Comparison of ENCODE assay signal across 15 mouse cellular contexts in the genomic region with DNA sequence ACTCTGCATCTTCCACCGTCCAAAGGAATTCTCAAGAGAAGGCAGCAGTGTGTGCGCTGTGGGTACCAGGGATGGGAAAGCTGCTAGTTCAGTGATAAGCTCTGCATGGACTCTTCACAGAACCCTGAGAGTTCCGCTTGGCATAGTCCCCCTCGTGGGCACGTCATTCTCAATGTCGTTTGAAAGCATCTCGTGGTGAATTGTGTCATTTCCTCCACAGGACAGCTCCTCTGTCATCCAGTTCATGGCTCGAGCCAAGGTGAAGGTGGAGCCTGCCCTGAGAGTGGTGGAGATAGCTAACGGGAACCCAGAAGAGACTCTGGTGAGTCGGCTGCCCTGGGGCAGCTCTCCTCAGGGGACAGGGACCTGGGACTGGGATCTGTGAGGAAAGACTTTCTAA. TPM values are rescaled to one million over a fixed set of nuclear protein-coding genes. Genes with fewer than 3 reads are reported as not detected.
A peak's percentile ranks its signal among the peaks of the same experiment; 100 is the strongest.
DNase-seq lines count a peak whose midpoint lies in the region; ATAC-seq and TF ChIP-seq lines count a peak whose summit lies in the region.
"Had no signal": no experiment of that assay in that cellular context is flagged by ENCODE, and none has a peak within 500 bp of the region (broad histone marks: within the 10 kb centered on the region; RNA-seq: fewer than 3 reads in every experiment).

No protein-coding gene starts in this region.

- peak overlapping the region; percentile 29 for H3K27ac ChIP-seq in heart, embryonic 15.5 days
- H3K27ac ChIP-seq in embryonic facial prominence, embryonic 15.5 days (replicated peaks), result peak overlapping the region; percentile 78
- H3K27ac ChIP-seq in stomach, postnatal 0 days (replicated peaks), result peak overlapping the region; percentile 49
- H3K27ac ChIP-seq: hindbrain, embryonic 12.5 days; midbrain, embryonic 15.5 days; stomach, embryonic 15.5 days had no signal

- H3K27me3 ChIP-seq in heart, embryonic 15.5 days, result no peaks in the 10 kb centered on the region
- H3K27me3 ChIP-seq in embryonic facial prominence, embryonic 15.5 days, result no peaks in the 10 kb centered on the region
- H3K27me3 ChIP-seq in stomach, postnatal 0 days (ENCODE audit: control insufficient read depth, insufficient read depth, low read length), result no peaks in the 10 kb centered on the region
- H3K27me3 ChIP-seq: hindbrain, embryonic 12.5 days; midbrain, embryonic 15.5 days; stomach, embryonic 15.5 days had no signal

- no peaks in the 10 kb centered on the region for H3K9me3 ChIP-seq in heart, embryonic 15.5 days (replicated peaks)
- no peaks in the 10 kb centered on the region for H3K9me3 ChIP-seq in embryonic facial prominence, embryonic 15.5 days (replicated peaks)
- H3K9me3 ChIP-seq in stomach, postnatal 0 days (ENCODE audit: control insufficient read depth, low read length), result no peaks in the 10 kb centered on the region
- H3K9me3 ChIP-seq: hindbrain, embryonic 12.5 days; midbrain, embryonic 15.5 days; stomach, embryonic 15.5 days had no signal

- no peak for TF ChIP-seq EP300 in stomach, postnatal 0 days (optimal IDR thresholded peaks at IDR 0.05)

- ATAC-seq in heart, embryonic 15.5 days (replicated peaks; ENCODE audit: insufficient number of reproducible peaks, insufficient read depth, low FRiP score, low read depth), result no peak
- ATAC-seq in embryonic facial prominence, embryonic 15.5 days (ENCODE audit: insufficient number of reproducible peaks, low FRiP score, low TSS enrichment, low read depth), result no peak
- ATAC-seq in stomach, postnatal 0 days (ENCODE audit: low FRiP score, low TSS enrichment), result no peak
- ATAC-seq: forebrain, embryonic 14.5 days; intestine, postnatal 0 days; midbrain, embryonic 15.5 days had no signal

- H3K4me1 ChIP-seq in heart, embryonic 15.5 days (replicated peaks), result peaks cover 18% of the 10 kb centered on the region
- H3K4me1 ChIP-seq in embryonic facial prominence, embryonic 15.5 days, result peaks cover 35% of the 10 kb centered on the region
- H3K4me1 ChIP-seq in stomach, postnatal 0 days (replicated peaks; ENCODE audit: control insufficient read depth, insufficient read depth), result 0 out of 2 replicates have a peak, but pooled peaks cover 5% of the 10 kb centered on the region
- H3K4me1 ChIP-seq: hindbrain, embryonic 12.5 days; midbrain, embryonic 15.5 days had no signal

- TF ChIP-seq CTCF in stomach, postnatal 0 days (IDR thresholded peaks at IDR 0.05; ENCODE audit: low read depth), result no peak

- DNase-seq in heart, adult 18-20 months, result no peak
- peak; percentile 55 for DNase-seq in lung, postnatal 10 days
- no peak for DNase-seq in lung, adult 18-20 months
- no peak for DNase-seq in stomach, postnatal 0 days (ENCODE audit: low spot score)
- DNase-seq in right cerebral cortex, postnatal 10 days (ENCODE audit: low spot score in 2 of 2), result no peak
- DNase-seq: cerebellum, postnatal 25 days; liver; thymus, postnatal 36 days had no signal

- H3K4me3 ChIP-seq in heart, embryonic 15.5 days, result no peak overlapping the region
- no peak overlapping the region for H3K4me3 ChIP-seq in embryonic facial prominence, embryonic 15.5 days (replicated peaks)
- H3K4me3 ChIP-seq in stomach, postnatal 0 days (ENCODE audit: low read depth, low read length), result no peak overlapping the region
- H3K4me3 ChIP-seq: hindbrain, embryonic 12.5 days; midbrain, embryonic 15.5 days; stomach, embryonic 15.5 days had no signal

- H3K9ac ChIP-seq in heart, embryonic 15.5 days, result no peak overlapping the region; the same call in 1 of the 2 replicates
- no peak overlapping the region for H3K9ac ChIP-seq in embryonic facial prominence, embryonic 15.5 days
- H3K9ac ChIP-seq in stomach, postnatal 0 days (ENCODE audit: low read length), result no peak overlapping the region
- H3K9ac ChIP-seq: hindbrain, embryonic 12.5 days; midbrain, embryonic 15.5 days; stomach, embryonic 15.5 days had no signal

- WGBS in heart, embryonic 15.5 days, result 45% methylated on average over 10 of the region's 10 CpGs
- WGBS in embryonic facial prominence, embryonic 15.5 days, result 57% methylated on average over 10 of the region's 10 CpGs
- 77% methylated on average over 10 of the region's 10 CpGs for WGBS in stomach, postnatal 0 days

- H3K4me2 ChIP-seq in heart, embryonic 15.5 days, result no peak overlapping the region
- no peak overlapping the region for H3K4me2 ChIP-seq in embryonic facial prominence, embryonic 15.5 days (replicated peaks)
- no peak overlapping the region for H3K4me2 ChIP-seq in stomach, postnatal 0 days (replicated peaks; ENCODE audit: low read depth)
- H3K4me2 ChIP-seq: hindbrain, embryonic 12.5 days; midbrain, embryonic 15.5 days; stomach, embryonic 15.5 days had no signal

- peaks cover 8% of the 10 kb centered on the region; the same call in 1 of the 2 replicates for H3K36me3 ChIP-seq in heart, embryonic 15.5 days
- H3K36me3 ChIP-seq in embryonic facial prominence, embryonic 15.5 days, result peaks cover 19% of the 10 kb centered on the region
- no peaks in the 10 kb centered on the region for H3K36me3 ChIP-seq in stomach, postnatal 0 days (ENCODE audit: control insufficient read depth, insufficient read depth, low read length)
- H3K36me3 ChIP-seq: hindbrain, embryonic 12.5 days; midbrain, embryonic 15.5 days had no signal

RNA-seq across cellular contexts. Expression of a gene that starts 49.4 kb away (rescaled TPM):
- 7.1 and 8.9 TPM in 2 replicates for polyA plus RNA-seq in heart, embryonic 15.5 days (2015; fragmentation: Nextera tagmentation; extraction: Ambion mirVana)
- total RNA-seq in heart, adult 18-20 months (2021), result 10 to 100 TPM; 10.6 to 12.8 TPM
- 18.5 and 19.2 TPM in 2 replicates for polyA plus RNA-seq in embryonic facial prominence, embryonic 15.5 days (2015; fragmentation: Nextera tagmentation; extraction: Ambion mirVana)
- polyA plus RNA-seq in stomach, postnatal 0 days (2015; fragmentation: Nextera tagmentation; extraction: Ambion mirVana), result 7.4 and 9.0 TPM in 2 replicates
